Mouse (Mus musculus) brain, embryonic 18.5 days (tissue): ENCODE measurements around the gene Slc6a6.

Source experiments
- DNase-seq: peaks from one replicate; pipeline ENCODE4 v3.0.0-alpha.2; 2012; ENCODE audit warnings: low read depth, low spot score

The Slc6a6 gene

GRCm38 (mm10) chr6:91720588-91721214, 36.8 kb downstream of the Slc6a6 start:
- DNase-seq, result no peak

- no peak for DNase-seq
These were observed 37.4 kb downstream of the Slc6a6 start for GRCm38 (mm10) chr6:91721215-91721701.

- DNase-seq, result no peak
These were observed 43.5 kb downstream of the Slc6a6 start for GRCm38 (mm10) chr6:91727361-91727760.

- no peak for DNase-seq
These were observed 45.2 kb downstream of the Slc6a6 start for GRCm38 (mm10) chr6:91728939-91729619.

- peak; percentile 36 for DNase-seq
These were observed 45.8 kb downstream of the Slc6a6 start for GRCm38 (mm10) chr6:91729677-91730127.

- peak; percentile 39 for DNase-seq
These were observed 48.3 kb downstream of the Slc6a6 start for GRCm38 (mm10) chr6:91732138-91732537.

- no peak for DNase-seq
These were observed 52.6 kb downstream of the Slc6a6 start for GRCm38 (mm10) chr6:91736471-91736870.

GRCm38 (mm10) chr6:91737451-91737850, 53.6 kb downstream of the Slc6a6 start:
- no peak for DNase-seq

GRCm38 (mm10) chr6:91738058-91738457, 54.2 kb downstream of the Slc6a6 start:
- DNase-seq, result no peak

GRCm38 (mm10) chr6:91741046-91741445, 57.2 kb downstream of the Slc6a6 start:
- DNase-seq, result no peak

- no peak for DNase-seq
These were observed 58.6 kb downstream of the Slc6a6 start for GRCm38 (mm10) chr6:91742466-91742865.

GRCm38 (mm10) chr6:91742995-91743394, 59.1 kb downstream of the Slc6a6 start:
- no peak for DNase-seq

GRCm38 (mm10) chr6:91743886-91744285, 60.0 kb downstream of the Slc6a6 start:
- DNase-seq, result no peak

- no peak for DNase-seq
These were observed 61.4 kb downstream of the Slc6a6 start for GRCm38 (mm10) chr6:91745246-91745645.

GRCm38 (mm10) chr6:91745947-91746582, 62.2 kb downstream of the Slc6a6 start:
- DNase-seq, result no peak

GRCm38 (mm10) chr6:91746776-91747175, 62.9 kb downstream of the Slc6a6 start:
- DNase-seq, result no peak

GRCm38 (mm10) chr6:91750976-91751375, 67.1 kb downstream of the Slc6a6 start:
- no peak for DNase-seq

- no peak for DNase-seq
These were observed 69.0 kb downstream of the Slc6a6 start for GRCm38 (mm10) chr6:91752884-91753283.

- DNase-seq, result no peak
These were observed 70.2 kb downstream of the Slc6a6 start for GRCm38 (mm10) chr6:91754098-91754497.

GRCm38 (mm10) chr6:91754845-91755244, 71.0 kb downstream of the Slc6a6 start:
- DNase-seq, result no peak

GRCm38 (mm10) chr6:91762051-91762742, 78.3 kb downstream of the Slc6a6 start:
- no peak for DNase-seq

GRCm38 (mm10) chr6:91767550-91767949, 83.7 kb downstream of the Slc6a6 start:
- DNase-seq, result no peak
